Mouse (Mus musculus): ENCODE results near the gene Kdelc2.
A peak's percentile ranks its signal among the peaks of the same experiment; 100 is the strongest.

Kdelc2 gene

DNA sequence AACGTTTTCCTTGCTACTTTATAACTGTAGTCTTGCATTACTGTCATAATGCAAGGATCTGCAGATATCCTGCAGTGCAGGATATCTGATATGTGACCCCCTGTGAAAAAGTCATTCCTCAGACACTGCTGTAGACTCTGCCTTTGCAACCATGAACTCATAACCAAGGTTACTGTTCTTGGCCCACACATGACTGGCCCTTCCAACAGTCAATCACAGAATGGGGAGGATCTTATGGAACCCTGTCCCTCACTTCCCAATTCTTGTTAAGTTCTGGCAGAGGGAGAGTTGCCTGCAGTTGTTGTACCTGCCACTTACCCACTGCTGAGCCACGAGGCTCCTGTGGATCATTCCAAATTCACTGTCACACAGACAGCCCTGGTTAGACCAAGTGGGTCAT lies 3.6 kb downstream of the Kdelc2 start:
- DNase-seq, result no peak

DNA sequence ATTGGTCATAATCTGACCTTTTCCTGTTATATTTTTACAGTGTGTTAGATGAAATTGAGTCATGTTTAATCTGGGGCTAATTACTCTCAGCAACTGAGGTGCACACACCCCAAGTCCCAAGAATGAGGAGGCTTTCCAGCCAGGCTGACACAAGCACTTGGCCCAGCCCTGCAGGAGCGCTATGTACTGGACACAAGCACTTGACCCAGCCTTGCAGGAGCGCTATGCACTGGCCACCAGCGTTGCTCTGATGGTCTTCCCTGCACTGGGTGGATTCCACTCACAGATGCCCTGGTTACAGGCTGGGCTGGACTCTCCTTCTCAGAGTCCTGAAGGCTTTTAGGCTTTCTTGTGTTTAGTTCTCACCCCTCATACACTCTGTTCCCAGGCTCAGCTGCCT lies 5.3 kb downstream of the Kdelc2 start:
- DNase-seq, result no peak

DNA sequence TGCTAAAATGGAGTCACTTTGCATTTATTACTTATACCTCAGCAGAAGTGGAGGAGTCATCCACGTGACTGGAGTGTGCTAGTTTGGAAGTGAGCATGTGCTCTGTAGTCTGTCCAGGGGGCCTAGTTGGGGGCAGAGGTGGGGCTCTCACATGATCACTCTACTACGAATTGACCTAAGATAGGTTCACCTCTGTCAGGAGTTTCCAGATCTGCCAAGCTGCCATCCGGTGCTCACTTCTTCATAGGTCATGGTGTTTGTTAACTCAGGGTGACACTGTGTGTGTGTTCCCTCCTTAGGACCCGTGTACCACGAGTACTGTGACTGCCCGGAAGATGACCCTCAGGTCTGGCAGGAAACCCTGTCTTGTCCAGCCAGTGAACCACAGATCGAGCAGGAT lies 6.3 kb downstream of the Kdelc2 start:
- DNase-seq, result no peak

DNA sequence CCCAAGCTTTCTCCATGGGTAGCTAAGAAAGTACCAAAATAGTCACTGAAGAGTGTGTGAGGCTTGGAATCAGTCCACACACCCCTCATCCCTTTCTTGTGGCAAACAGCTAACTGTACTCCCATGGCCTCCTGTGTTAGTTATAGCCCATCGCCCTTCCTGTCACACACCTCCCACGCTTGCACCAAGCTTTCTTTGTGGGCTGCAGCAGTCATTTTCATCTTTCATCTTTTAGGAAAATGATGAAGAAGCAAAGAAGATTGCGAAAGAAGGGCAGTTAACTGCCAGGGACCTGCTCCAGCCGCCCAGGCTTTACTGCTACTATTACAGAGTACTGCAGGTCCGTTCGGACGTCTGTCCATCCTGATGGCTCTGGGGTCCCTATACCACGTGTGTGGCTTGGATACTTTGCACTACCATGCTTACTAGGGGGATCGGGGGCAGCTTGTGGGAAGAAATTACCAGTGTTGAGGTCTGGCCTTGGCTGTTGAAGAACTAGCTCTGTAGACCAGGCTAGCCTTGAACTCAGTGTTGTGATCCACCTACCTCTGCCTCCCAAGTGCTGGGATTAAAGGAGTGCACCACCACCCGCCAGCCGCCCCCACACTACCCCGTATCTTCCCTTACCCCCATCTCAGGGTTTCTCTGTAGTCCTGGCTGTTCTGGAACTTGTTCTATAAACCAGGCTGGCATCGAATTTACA lies 14.0 kb downstream of the Kdelc2 start:
- DNase-seq, result peak; percentile 44

GRCm38 (mm10) chr9:53398388-53398700 lies 14.5 kb downstream of the Kdelc2 start:
- peak; percentile 44 for DNase-seq

GRCm38 (mm10) chr9:53399537-53399936 lies 15.7 kb downstream of the Kdelc2 start:
- DNase-seq, result peak; percentile 34

GRCm38 (mm10) chr9:53400696-53401095 lies 16.9 kb downstream of the Kdelc2 start:
- DNase-seq, result no peak

DNA sequence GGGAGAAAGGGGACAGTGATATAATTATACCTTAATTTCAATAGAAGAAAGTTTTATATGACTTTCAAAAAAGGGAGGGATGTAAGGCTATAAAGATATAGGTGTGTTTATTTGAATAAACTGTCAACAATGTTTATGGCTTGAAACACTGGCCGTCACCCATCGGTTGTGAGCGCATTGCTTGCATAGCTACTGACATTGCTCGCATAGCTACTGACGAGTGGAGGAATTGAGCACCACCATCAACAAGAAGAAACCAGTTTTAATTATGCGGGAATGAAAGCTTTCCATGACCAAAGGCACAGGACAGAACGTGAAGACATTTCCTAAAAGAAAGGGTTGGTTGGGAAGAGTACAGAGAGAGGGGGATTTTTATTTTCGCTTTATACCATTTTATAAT lies 17.3 kb downstream of the Kdelc2 start:
- no peak for DNase-seq

- no peak for DNase-seq
Measured at GRCm38 (mm10) chr9:53402291-53402711, 18.5 kb downstream of the Kdelc2 start, which contains the start of gene 4930550C14Rik. Gene 4930550C14Rik, plus strand, starts transcription at chr9:53402325.

DNA sequence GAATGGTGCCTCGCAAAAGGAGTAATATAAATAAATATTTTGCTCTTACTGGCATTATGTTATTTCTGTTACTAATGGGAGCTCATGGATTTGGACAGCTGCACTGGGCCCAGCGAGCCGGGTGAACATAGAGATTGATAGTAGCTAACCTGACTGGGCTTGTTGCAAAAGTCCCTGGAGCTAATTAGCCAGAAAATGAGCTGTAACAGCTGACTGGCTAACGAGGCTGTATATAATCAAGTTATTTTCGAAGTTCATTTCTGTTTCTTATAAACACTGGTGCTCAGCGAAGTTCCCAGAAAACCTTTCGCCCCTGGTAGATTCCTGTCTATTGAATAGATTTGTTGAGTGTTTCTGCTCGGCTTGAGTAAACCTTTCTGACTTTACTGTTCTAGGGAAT lies 19.2 kb downstream of the Kdelc2 start:
- no peak for DNase-seq

- DNase-seq, result no peak
Measured at GRCm38 (mm10) chr9:53404050-53404752, 20.4 kb downstream of the Kdelc2 start.

GRCm38 (mm10) chr9:53404753-53405722 lies 21.2 kb downstream of the Kdelc2 start:
- DNase-seq, result peak; percentile 73

DNA sequence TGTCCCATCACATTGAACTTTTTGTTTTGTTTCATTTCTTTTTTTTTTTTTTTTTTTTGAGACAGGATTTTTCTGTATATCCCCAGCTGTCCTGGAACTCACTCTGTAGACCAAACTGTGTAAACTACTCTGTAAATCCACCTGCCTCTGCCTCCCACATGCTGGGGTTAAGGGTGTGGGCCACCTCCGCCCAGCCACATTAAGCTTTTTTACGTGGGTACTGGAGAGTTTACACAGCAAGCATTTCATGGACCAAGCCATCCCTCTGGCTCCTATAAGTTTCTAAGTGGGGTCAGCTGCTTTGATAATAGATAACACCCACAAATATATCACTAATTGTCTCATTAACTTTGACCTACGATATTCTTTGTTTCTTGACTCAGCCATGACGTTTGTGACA lies 24.7 kb downstream of the Kdelc2 start:
- no peak for DNase-seq

- DNase-seq, result no peak
Measured at GRCm38 (mm10) chr9:53408953-53409361, 25.1 kb downstream of the Kdelc2 start.

GRCm38 (mm10) chr9:53409427-53409826 lies 25.6 kb downstream of the Kdelc2 start:
- no peak for DNase-seq

- DNase-seq, result no peak
Measured at GRCm38 (mm10) chr9:53422133-53422896, 38.5 kb downstream of the Kdelc2 start.

DNA sequence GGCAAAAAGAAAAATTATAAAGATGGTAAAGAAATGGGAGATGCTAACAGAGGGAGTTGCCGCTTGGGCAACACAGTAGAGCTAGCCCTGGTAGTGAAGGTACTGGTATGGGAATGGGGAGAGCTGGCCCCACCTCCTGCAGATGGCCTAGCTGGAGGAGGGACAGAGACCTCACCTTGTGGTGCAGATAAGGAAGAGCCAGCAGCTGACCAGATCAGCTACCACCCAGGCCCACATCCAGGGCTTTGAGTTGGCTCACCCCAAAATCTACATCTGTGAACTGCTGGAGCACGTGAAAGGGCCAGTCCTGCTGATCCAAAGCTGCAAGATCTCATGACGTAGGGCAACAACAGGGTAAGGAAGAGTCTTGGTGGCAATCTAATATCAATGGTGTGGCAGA lies 42.9 kb downstream of the Kdelc2 start:
- DNase-seq, result no peak

GRCm38 (mm10) chr9:53427638-53428037 lies 43.8 kb downstream of the Kdelc2 start:
- no peak for DNase-seq

- no peak for DNase-seq
Measured at GRCm38 (mm10) chr9:53435830-53436570, 52.2 kb downstream of the Kdelc2 start.

DNA sequence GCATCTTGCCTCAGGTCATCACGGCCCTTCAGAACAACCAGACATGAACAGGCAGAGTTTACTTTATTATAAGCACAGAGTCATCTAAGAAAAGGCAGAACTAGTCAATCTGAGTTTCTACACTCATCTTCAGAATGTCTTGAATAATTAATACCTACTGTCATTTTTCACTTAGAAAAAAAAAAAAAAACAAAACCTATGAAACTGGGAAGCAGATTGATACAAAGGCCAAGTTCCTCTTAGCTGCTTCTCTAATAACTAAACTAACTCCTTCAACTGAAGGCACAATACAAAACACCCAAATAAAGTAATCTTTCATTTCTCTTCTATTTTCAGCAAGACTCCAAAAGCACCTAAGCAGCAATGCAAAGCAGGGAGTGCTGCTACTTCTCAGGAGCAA lies 66.8 kb downstream of the Kdelc2 start:
- no peak for DNase-seq

All from right cerebral cortex, adult 18-20 months (tissue).